Mouse (Mus musculus) heart, adult 2 months (tissue): Measurements from ENCODE around the gene Nepro. TPM values are rescaled to one million over a fixed set of nuclear protein-coding genes. Genes with fewer than 3 reads are reported as not detected.

ENCODE experiments used
- DNase-seq, 2 experiments: peaks; one replicate each; pipeline ENCODE4 v3.0.0; 2021
- H3K27ac ChIP-seq: fragments of 200-600 bp; 2 replicates; pipeline ENCODE4 v1.8.1; 2022
- H3K27me3 ChIP-seq: fragments of 200-500 bp; 2 replicates; pipeline ENCODE4 v1.6.1; 2012; ENCODE audit warnings: mild to moderate bottlenecking, low read length, inconsistent platforms, mixed read lengths; ENCODE audit not compliant: control insufficient read depth, insufficient read depth
- H3K36me3 ChIP-seq: fragments of 200-500 bp; 2 replicates; pipeline ENCODE4 v1.6.1; 2012; ENCODE audit warnings: low read length, inconsistent platforms; ENCODE audit not compliant: control insufficient read depth, insufficient read depth
- H3K4me1 ChIP-seq: fragments of 200-500 bp; 2 replicates; pipeline ENCODE4 v1.6.1; 2011; ENCODE audit warnings: low read length; ENCODE audit not compliant: control insufficient read depth, insufficient read depth
- H3K4me3 ChIP-seq: fragments of 200-600 bp; 2 replicates; pipeline ENCODE4 v1.8.1; 2022
- H3K79me2 ChIP-seq: fragments of 200-500 bp; replicated peaks from 2 replicates; pipeline ENCODE4 v1.6.1; 2012; ENCODE audit warnings: mild to moderate bottlenecking, inconsistent platforms, low read length, moderate library complexity, mixed read lengths; ENCODE audit not compliant: control insufficient read depth, insufficient read depth
- H3K9ac ChIP-seq: fragments of 200-500 bp; 2 replicates; pipeline ENCODE4 v1.6.1; 2012; ENCODE audit warnings: low read depth, mild to moderate bottlenecking, control low read depth, inconsistent platforms, low read length, mixed read lengths
- CTCF ChIP-seq: fragments of 200-600 bp; IDR thresholded peaks from 2 replicates; pipeline ENCODE4 v1.8.1; 2022; ENCODE audit warnings: antibody characterized with exemption, mild to moderate bottlenecking, moderate library complexity
- EP300 ChIP-seq: fragments of 200-500 bp; IDR thresholded peaks from 2 replicates; pipeline ENCODE4 v1.6.1; 2011; ENCODE audit warnings: low read depth, low read length, control low read depth; ENCODE audit not compliant: insufficient read depth
- POLR2A ChIP-seq: fragments of 200-500 bp; IDR thresholded peaks from 2 replicates; pipeline ENCODE4 v1.6.1; 2011; ENCODE audit warnings: mild to moderate bottlenecking, low read depth, low read length, control low read depth; ENCODE audit not compliant: insufficient read depth
- WGBS: fragments of 180-500 bp; shearing (Covaris S2); methylation state at CpG from one replicate; pipeline ENCODE4 v1.1.7; 2018; 5-methylcytosine and 5-hydroxymethylcytosine counted together
- intact Hi-C: fragments of 180-260 bp; cut with DNase I; formaldehyde crosslinking; loops from one replicate; pipeline ENCODE4 v1.15.1; 2025
- polyA plus RNA-seq: library from polyadenylated mRNA; depleted of rRNA; stranded (reverse); fragments of >200 nt; gene quantifications from 2 replicates; pipeline ENCODE4 v1.2.3, GENCODE M21; 2012
- total RNA-seq, 2 experiments: library from RNA; stranded (reverse); gene quantifications; 2 replicates each; pipeline ENCODE4 v1.2.3; 2021

Nepro gene
- total and polyA plus RNA-seq, 3 experiments, result 1.3 to 4.9 (median 4.0) TPM

- no peaks in the 10 kb centered on the region for H3K36me3 ChIP-seq
- intact Hi-C loops, result loop anchor here (5.0 kb wide), 1 partner anchor 257 kb away; no protein-coding TSS in a partner anchor
- H3K27ac ChIP-seq, result no peak within 1 kb of the TSS
Observed at GRCm38 (mm10) chr16:44765555-44766319, 41.6 kb downstream of the Nepro start, which contains the start of gene Cd200r1. Gene Cd200r1, plus strand, starts transcription at chr16:44765736.

GRCm38 (mm10) chr16:44766320-44766892 is 42.3 kb downstream of the Nepro start:
- no peak overlapping the region for H3K4me3 ChIP-seq
- TF ChIP-seq EP300 (no peak), CTCF (no peak), POLR2A (no peak)
- WGBS, result 57% methylated on average over 9 of the region's 9 CpGs
- no peaks in the 10 kb centered on the region for H3K27me3 ChIP-seq
- no peaks in the 10 kb centered on the region for H3K36me3 ChIP-seq
- no peaks in the 10 kb centered on the region for H3K79me2 ChIP-seq
- no peaks in the 10 kb centered on the region for H3K4me1 ChIP-seq
- intact Hi-C loops, result loop anchor here (5.0 kb wide), 1 partner anchor 256 kb away; no protein-coding TSS in a partner anchor
- no peak for DNase-seq
- no peak overlapping the region for H3K27ac ChIP-seq
- H3K9ac ChIP-seq, result no peak overlapping the region

More at GRCm38 (mm10) chr16:44765555-44766319, 41.6 kb downstream of the Nepro start, which contains the start of gene Cd200r1:
- Histone ChIP-seq H3K4me3 (no peak within 1 kb of the TSS), H3K79me2 (no peaks in the 10 kb centered on the region), H3K9ac (peak within 1 kb of the TSS; percentile 54; the same call in 1 of the 2 replicates), H3K4me1 (no peaks in the 10 kb centered on the region), H3K27me3 (no peaks in the 10 kb centered on the region)
- peak in 1 of 2 experiments; percentile 26 for DNase-seq
- WGBS, result 54% methylated on average over 22 of the region's 22 CpGs
- TF ChIP-seq EP300 (no peak), POLR2A (no peak), CTCF (no peak)

GRCm38 (mm10) chr16:44767506-44767905 is 43.4 kb downstream of the Nepro start:
- WGBS, result 80% methylated on average over 7 of the region's 7 CpGs
- H3K9ac ChIP-seq, result no peak overlapping the region
- intact Hi-C loops, result loop anchor here (5.0 kb wide), 1 partner anchor 255 kb away; no protein-coding TSS in a partner anchor
- no peak for DNase-seq
- no peaks in the 10 kb centered on the region for H3K36me3 ChIP-seq
- no peaks in the 10 kb centered on the region for H3K79me2 ChIP-seq
- no peaks in the 10 kb centered on the region for H3K4me1 ChIP-seq
- no peak overlapping the region for H3K4me3 ChIP-seq
- H3K27ac ChIP-seq, result no peak overlapping the region
- no peak for TF ChIP-seq POLR2A
- TF ChIP-seq CTCF, result no peak
- no peak for TF ChIP-seq EP300
- no peaks in the 10 kb centered on the region for H3K27me3 ChIP-seq

DNA sequence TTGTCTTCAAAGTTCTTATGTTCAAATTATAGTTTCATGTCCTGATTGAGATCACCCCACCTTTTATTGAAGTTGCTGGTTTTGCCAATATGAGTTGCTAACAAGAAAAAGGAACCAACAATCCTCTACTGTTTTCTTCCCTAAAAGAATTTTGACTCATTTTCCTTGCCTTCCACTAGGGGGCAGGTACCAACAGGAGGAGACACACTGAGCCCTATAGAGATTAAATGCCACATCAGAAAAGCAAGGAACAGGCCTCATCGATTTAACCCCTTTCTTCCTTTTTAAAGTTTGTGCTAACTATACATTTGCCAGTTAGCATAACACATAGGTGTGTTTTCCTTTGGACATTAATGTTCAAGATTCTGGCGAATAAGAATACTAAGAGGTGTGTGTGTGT is 43.9 kb downstream of the Nepro start:
- no peak for TF ChIP-seq EP300
- peak; percentile 80 for TF ChIP-seq CTCF
- Histone ChIP-seq H3K79me2 (no peaks in the 10 kb centered on the region), H3K27ac (no peak overlapping the region), H3K4me3 (no peak overlapping the region), H3K36me3 (no peaks in the 10 kb centered on the region), H3K4me1 (no peaks in the 10 kb centered on the region), H3K9ac (no peak overlapping the region), H3K27me3 (no peaks in the 10 kb centered on the region)
- intact Hi-C loops, result loop anchor here (1.0 to 5.0 kb wide), 3 partner anchors 254 to 355 kb away; no protein-coding TSS in a partner anchor
- 38% methylated on average over 2 of the region's 2 CpGs for WGBS
- DNase-seq, result no peak

GRCm38 (mm10) chr16:44772577-44772976 is 48.5 kb downstream of the Nepro start:
- TF ChIP-seq CTCF (no peak), POLR2A (no peak), EP300 (no peak)
- Histone ChIP-seq H3K36me3 (no peaks in the 10 kb centered on the region), H3K4me1 (no peaks in the 10 kb centered on the region), H3K27me3 (no peaks in the 10 kb centered on the region), H3K4me3 (no peak overlapping the region), H3K79me2 (no peaks in the 10 kb centered on the region), H3K27ac (no peak overlapping the region), H3K9ac (no peak overlapping the region)
- 59% methylated on average over 6 of the region's 6 CpGs for WGBS
- no peak for DNase-seq
- intact Hi-C loops, result no loop called here

DNA sequence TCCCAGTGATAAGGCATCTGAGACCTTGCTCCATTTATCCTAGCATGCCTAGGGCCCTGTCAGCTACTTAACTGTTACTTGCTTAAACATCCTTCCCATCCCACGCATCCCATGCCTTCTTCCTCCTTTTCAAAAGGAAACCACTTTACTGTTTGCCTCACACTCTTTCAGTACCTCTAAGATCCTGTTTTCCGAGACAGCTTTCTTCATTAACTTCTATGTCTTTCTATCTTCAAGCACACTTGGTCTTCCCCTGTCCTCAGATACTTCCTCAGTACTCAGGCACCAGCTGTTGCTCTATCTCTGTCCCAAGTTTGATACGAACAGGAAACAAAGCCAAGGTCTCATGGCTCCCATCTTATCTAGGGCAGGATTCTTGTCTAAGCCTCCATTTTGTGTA is 49.6 kb downstream of the Nepro start:
- no peaks in the 10 kb centered on the region for H3K79me2 ChIP-seq
- H3K27me3 ChIP-seq, result no peaks in the 10 kb centered on the region
- no peak overlapping the region for H3K9ac ChIP-seq
- intact Hi-C loops, result no loop called here
- no peaks in the 10 kb centered on the region for H3K4me1 ChIP-seq
- DNase-seq, result no peak
- 62% methylated on average over 3 of the region's 3 CpGs for WGBS
- no peak overlapping the region for H3K27ac ChIP-seq
- no peaks in the 10 kb centered on the region for H3K36me3 ChIP-seq
- TF ChIP-seq EP300 (no peak), CTCF (no peak), POLR2A (no peak)
- H3K4me3 ChIP-seq, result no peak overlapping the region
